Comparison of ENCODE assay signal across 9 mouse cellular contexts in the genomic region with DNA sequence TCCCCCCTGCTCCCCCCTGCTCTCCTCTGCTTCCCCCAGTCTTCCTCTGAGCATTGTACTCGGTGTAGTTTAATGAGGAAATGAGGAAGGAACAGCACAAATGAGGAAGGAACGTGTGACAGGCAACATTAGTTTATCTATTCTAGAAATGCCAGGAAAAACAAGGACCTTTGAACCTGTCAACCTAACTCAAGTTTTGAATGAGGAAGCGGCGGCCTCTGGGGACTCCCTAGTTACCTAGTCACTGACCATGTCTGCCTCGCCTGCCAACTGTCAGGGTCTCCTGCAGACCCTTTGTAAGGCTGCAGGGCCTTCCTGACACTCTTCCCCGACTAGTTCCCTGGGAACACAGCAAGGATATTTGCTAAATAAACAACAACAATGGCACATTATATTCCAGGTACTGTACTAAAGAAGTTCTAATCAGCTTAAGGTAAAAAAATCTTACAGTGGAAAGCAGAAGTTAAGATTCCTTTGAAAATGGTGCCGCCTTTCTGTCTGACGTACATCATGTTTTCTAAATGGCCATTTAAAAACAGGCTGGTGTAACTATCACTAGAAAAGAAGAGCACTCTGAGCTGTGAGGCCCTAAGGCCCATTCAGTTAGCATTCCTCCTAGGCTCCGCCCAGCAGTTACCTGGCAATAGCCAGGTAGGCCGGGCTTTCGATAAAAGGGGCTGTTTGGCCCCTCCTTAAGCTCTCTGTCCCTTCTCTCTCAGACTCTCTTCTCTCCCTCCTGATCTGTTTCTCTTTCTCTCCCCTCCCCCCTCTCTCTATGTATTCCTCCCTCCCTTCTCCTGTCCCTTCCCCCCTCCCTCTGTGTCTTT. TPM values are rescaled to one million over a fixed set of nuclear protein-coding genes. Genes with fewer than 3 reads are reported as not detected.
DNase-seq lines count a peak whose midpoint lies in the region; ATAC-seq and TF ChIP-seq lines count a peak whose summit lies in the region.
"Had no signal": no experiment of that assay in that cellular context is flagged by ENCODE, and none has a peak within 500 bp of the region (broad histone marks: within the 10 kb centered on the region; RNA-seq: fewer than 3 reads in every experiment).

No protein-coding gene starts in this region.

- no peak for TF ChIP-seq CTCF in lung, postnatal 0 days (IDR thresholded peaks at IDR 0.05)

- ATAC-seq in lung, postnatal 0 days = no peak
- ATAC-seq in intestine, embryonic 14.5 days (replicated peaks; ENCODE audit: low FRiP score, low TSS enrichment, low read depth) = peak; percentile 54
- no peak for ATAC-seq in liver, embryonic 11.5 days (replicated peaks; ENCODE audit: low FRiP score)
- ATAC-seq in stomach, embryonic 16.5 days (ENCODE audit: insufficient read depth, low FRiP score) = peak; percentile 48; the same call in 1 of the 2 replicates
- no peak for ATAC-seq in inflammation-experienced regulatory T-cells, adult 6 months

- no peak overlapping the region for H3K4me2 ChIP-seq in lung, postnatal 0 days (replicated peaks; ENCODE audit: low read depth, low read length)
- 0 out of 2 replicates have a peak overlapping the region, but pooled peaks have one; percentile 31 for H3K4me2 ChIP-seq in intestine, embryonic 14.5 days (ENCODE audit: low read length)
- H3K4me2 ChIP-seq in liver, embryonic 11.5 days = no peak overlapping the region
- no peak overlapping the region for H3K4me2 ChIP-seq in stomach, embryonic 16.5 days (ENCODE audit: low read depth, low read length)

- no peak overlapping the region for H3K4me3 ChIP-seq in lung, postnatal 0 days (ENCODE audit: low read depth, low read length)
- H3K4me3 ChIP-seq in intestine, embryonic 14.5 days (ENCODE audit: low read depth, low read length) = no peak overlapping the region
- H3K4me3 ChIP-seq in liver, embryonic 11.5 days (ENCODE audit: low read depth, low read length) = no peak overlapping the region
- no peak overlapping the region for H3K4me3 ChIP-seq in stomach, embryonic 16.5 days (replicated peaks; ENCODE audit: low read length)

- H3K4me1 ChIP-seq in lung, postnatal 0 days (ENCODE audit: insufficient read depth, low read depth, low read length) = peaks cover 5% of the 10 kb centered on the region; the same call in 1 of the 2 replicates
- peaks cover 29% of the 10 kb centered on the region for H3K4me1 ChIP-seq in intestine, embryonic 14.5 days (replicated peaks; ENCODE audit: control insufficient read depth, insufficient read depth, low read length)
- H3K4me1 ChIP-seq in liver, embryonic 11.5 days (replicated peaks; ENCODE audit: control insufficient read depth, insufficient read depth, low read length) = peaks cover 29% of the 10 kb centered on the region
- peaks cover 27% of the 10 kb centered on the region for H3K4me1 ChIP-seq in stomach, embryonic 16.5 days (ENCODE audit: control insufficient read depth, insufficient read depth, low read length)

- no peak overlapping the region for H3K9ac ChIP-seq in lung, postnatal 0 days (replicated peaks; ENCODE audit: low read depth)
- H3K9ac ChIP-seq in intestine, embryonic 14.5 days (ENCODE audit: low read length) = no peak overlapping the region
- no peak overlapping the region for H3K9ac ChIP-seq in liver, embryonic 11.5 days (ENCODE audit: low read depth, low read length)
- no peak overlapping the region; the same call in 1 of the 2 replicates for H3K9ac ChIP-seq in stomach, embryonic 16.5 days (ENCODE audit: low read length)

- H3K27me3 ChIP-seq in lung, postnatal 0 days (replicated peaks; ENCODE audit: insufficient read depth, low read length) = no peaks in the 10 kb centered on the region
- H3K27me3 ChIP-seq in intestine, embryonic 14.5 days (replicated peaks; ENCODE audit: control insufficient read depth, insufficient read depth, low read length) = no peaks in the 10 kb centered on the region
- H3K27me3 ChIP-seq in liver, embryonic 11.5 days (replicated peaks; ENCODE audit: control insufficient read depth, insufficient read depth, low read length) = no peaks in the 10 kb centered on the region
- H3K27me3 ChIP-seq in stomach, embryonic 16.5 days (ENCODE audit: control insufficient read depth, insufficient read depth, low read length) = no peaks in the 10 kb centered on the region

- 0 out of 2 replicates have a peak, but pooled peaks cover 9% of the 10 kb centered on the region for H3K36me3 ChIP-seq in lung, postnatal 0 days (ENCODE audit: insufficient read depth, low read length)
- H3K36me3 ChIP-seq in intestine, embryonic 14.5 days (ENCODE audit: control insufficient read depth, insufficient read depth, low read length) = peaks cover 20% of the 10 kb centered on the region
- no peaks in the 10 kb centered on the region for H3K36me3 ChIP-seq in liver, embryonic 11.5 days (ENCODE audit: control insufficient read depth, insufficient read depth, low read length)
- no peaks in the 10 kb centered on the region; the same call in 1 of the 2 replicates for H3K36me3 ChIP-seq in stomach, embryonic 16.5 days (ENCODE audit: control insufficient read depth, insufficient read depth, low read length)

- 33% methylated on average over 11 of the region's 11 CpGs for WGBS in lung, postnatal 0 days
- 32% methylated on average over 11 of the region's 11 CpGs for WGBS in intestine, embryonic 14.5 days
- 33% methylated on average over 11 of the region's 11 CpGs for WGBS in liver, embryonic 11.5 days
- WGBS in stomach, embryonic 16.5 days = 38% methylated on average over 11 of the region's 11 CpGs

- H3K9me3 ChIP-seq in lung, postnatal 0 days (ENCODE audit: low read length) = no peaks in the 10 kb centered on the region
- H3K9me3 ChIP-seq in intestine, embryonic 14.5 days (ENCODE audit: control insufficient read depth, low read length) = no peaks in the 10 kb centered on the region
- no peaks in the 10 kb centered on the region for H3K9me3 ChIP-seq in liver, embryonic 11.5 days (ENCODE audit: control insufficient read depth, low read length)
- no peaks in the 10 kb centered on the region for H3K9me3 ChIP-seq in stomach, embryonic 16.5 days (replicated peaks; ENCODE audit: control insufficient read depth, low read length)

- peak; percentile 48 for DNase-seq in lung, postnatal 0 days (ENCODE audit: low spot score)
- no peak for DNase-seq in lung, postnatal 25 days (ENCODE audit: low spot score)
- DNase-seq in intestine, embryonic 14.5 days (ENCODE audit: low spot score) = peak; percentile 58
- DNase-seq in liver, embryonic 11.5 days (ENCODE audit: low spot score) = no peak
- DNase-seq in MN1 (ENCODE audit: low spot score) = no peak
- DNase-seq in right cerebral cortex, postnatal 4 days = no peak
- DNase-seq: lung, postnatal 4 days had no signal

- TF ChIP-seq EP300 in lung, postnatal 0 days (IDR thresholded peaks at IDR 0.05) = no peak

- H3K27ac ChIP-seq in lung, postnatal 0 days (ENCODE audit: low read length) = no peak overlapping the region
- peak overlapping the region; percentile 47; the same call in 1 of the 2 replicates for H3K27ac ChIP-seq in intestine, embryonic 14.5 days (ENCODE audit: low read depth)
- H3K27ac ChIP-seq in liver, embryonic 11.5 days (ENCODE audit: low read depth, low read length) = peak overlapping the region; percentile 62; the same call in 1 of the 2 replicates
- H3K27ac ChIP-seq in stomach, embryonic 16.5 days (ENCODE audit: low read length) = peak overlapping the region; percentile 5; the same call in 1 of the 2 replicates

RNA-seq across cellular contexts. Expression of a gene that starts 39.0 kb away (rescaled TPM):
- 23.4 and 28.6 TPM in 2 replicates for polyA plus RNA-seq in lung, postnatal 0 days (2015; fragmentation: Nextera tagmentation; extraction: Ambion mirVana)
- 23.2 and 25.8 TPM in 2 replicates for polyA plus RNA-seq in intestine, embryonic 14.5 days (2014; fragmentation: Nextera tagmentation; extraction: Ambion mirVana)
- 14.5 and 16.2 TPM in 2 replicates for polyA plus RNA-seq in liver, embryonic 11.5 days (2014; fragmentation: Nextera tagmentation; extraction: Ambion mirVana)
- 14.4 and 14.8 TPM in 2 replicates for polyA plus RNA-seq in stomach, embryonic 16.5 days (2015; fragmentation: Nextera tagmentation; extraction: Ambion mirVana)
- polyA plus RNA-seq in inflammation-experienced regulatory T-cells, adult 6 months (2017; shearing (Covaris generic)) = 1 to 10 TPM; 5.7 to 9.7 (median 7.0) TPM

Comparison
In these comparisons a context has a peak if more than half of its experiments do, and no peak if none do; other contexts are left out.
1. DNase-seq: peak in lung, postnatal 0 days (single experiment) and intestine, embryonic 14.5 days (single experiment); none in lung, postnatal 25 days (single experiment), liver, embryonic 11.5 days (single experiment), MN1 (single experiment) and right cerebral cortex, postnatal 4 days (single experiment).
2. ATAC-seq: peak in intestine, embryonic 14.5 days (single experiment) and stomach, embryonic 16.5 days (single experiment); none in lung, postnatal 0 days (single experiment), liver, embryonic 11.5 days (single experiment) and inflammation-experienced regulatory T-cells, adult 6 months (single experiment).